Mouse (Mus musculus) forebrain, embryonic 16.5 days (tissue): ENCODE data around the gene Gng7. TPM values are rescaled to one million over a fixed set of nuclear protein-coding genes. Genes with fewer than 3 reads are reported as not detected.

ENCODE experiments used
- ATAC-seq: fragments of 200-750 bp; cut with Nextera tagmentation; 2 replicates; pipeline ENCODE4 v1.8.0; 2017; ENCODE audit warnings: mild to moderate bottlenecking, moderate library complexity
- H3K27ac ChIP-seq: fragments of 300-500 bp; sonication (generic); 2 replicates; pipeline ENCODE4 v1.5.1; 2014; ENCODE audit warnings: low read length, control low read depth
- H3K27me3 ChIP-seq: fragments of 300-500 bp; sonication (generic); replicated peaks from 2 replicates; pipeline ENCODE4 v1.6.1; 2014; ENCODE audit warnings: low read length; ENCODE audit not compliant: control insufficient read depth, insufficient read depth
- H3K36me3 ChIP-seq: fragments of 300-500 bp; sonication (generic); 2 replicates; pipeline ENCODE4 v1.6.1; 2014; ENCODE audit not compliant: control insufficient read depth, insufficient read depth
- H3K4me1 ChIP-seq: fragments of 300-500 bp; sonication (generic); replicated peaks from 2 replicates; pipeline ENCODE4 v1.6.1; 2014; ENCODE audit warnings: low read length; ENCODE audit not compliant: control insufficient read depth, insufficient read depth
- H3K4me2 ChIP-seq: fragments of 300-500 bp; sonication (generic); 2 replicates; pipeline ENCODE4 v1.6.1; 2014; ENCODE audit warnings: mild to moderate bottlenecking, low read length, control low read depth
- H3K4me3 ChIP-seq: fragments of 300-500 bp; sonication (generic); replicated peaks from 2 replicates; pipeline ENCODE4 v1.5.1; 2014; ENCODE audit warnings: mild to moderate bottlenecking, low read length, control low read depth
- H3K9ac ChIP-seq: fragments of 300-500 bp; sonication (generic); replicated peaks from 2 replicates; pipeline ENCODE4 v1.6.1; 2014; ENCODE audit warnings: low read depth, low read length, control low read depth
- H3K9me3 ChIP-seq: fragments of 300-500 bp; sonication (generic); 2 replicates; pipeline ENCODE4 v1.6.1; 2016; ENCODE audit warnings: low read length; ENCODE audit not compliant: control insufficient read depth
- WGBS: fragments of 180-500 bp; shearing (Covaris S2); extraction: QIAGEN DNeasy Blood & Tissue Kit; methylation state at CpG from one replicate; pipeline ENCODE4 v1.1.7; 2014; 5-methylcytosine and 5-hydroxymethylcytosine counted together
- polyA plus RNA-seq: library from polyadenylated mRNA; unstranded; fragments of >200 nt; fragmentation: Nextera tagmentation; extraction: Ambion mirVana; gene quantifications from 2 replicates; pipeline ENCODE4 v1.2.1, GENCODE M21; 2015

The Gng7 gene
- polyA plus RNA-seq, 1 experiment from 2014 or later, result 47.4 TPM

- no peak for ATAC-seq
- 81% methylated on average over 6 of the region's 6 CpGs for WGBS
- H3K27ac ChIP-seq, result no peak overlapping the region
Measured at GRCm38 (mm10) chr10:80956901-80957300, 57.8 kb downstream of the Gng7 start.

DNA sequence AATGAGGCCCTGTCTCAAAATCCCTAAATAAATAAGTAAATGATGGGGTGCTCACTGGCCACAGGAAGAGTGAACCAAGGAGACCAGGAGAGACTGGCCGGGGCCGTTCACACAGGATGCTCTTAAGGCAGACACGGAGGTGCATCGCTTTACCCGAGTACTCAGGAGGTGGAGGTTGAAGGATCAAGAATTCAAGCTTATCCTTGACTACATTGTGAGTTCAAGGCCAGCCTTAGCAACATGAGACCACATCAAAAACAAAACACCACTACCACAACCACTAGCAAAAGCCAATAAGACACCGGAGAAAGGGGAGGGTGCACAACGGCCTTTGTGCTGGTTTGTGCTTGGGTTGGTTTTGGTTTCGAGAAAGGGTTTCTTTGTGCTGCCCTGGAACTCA is 58.4 kb downstream of the Gng7 start:
- Histone ChIP-seq H3K9me3 (no peaks in the 10 kb centered on the region), H3K9ac (no peak overlapping the region), H3K4me3 (no peak overlapping the region), H3K4me1 (0 out of 2 replicates have a peak, but pooled peaks cover 3% of the 10 kb centered on the region), H3K27me3 (no peaks in the 10 kb centered on the region), H3K36me3 (no peaks in the 10 kb centered on the region), H3K27ac (no peak overlapping the region), H3K4me2 (no peak overlapping the region)
- ATAC-seq, result no peak
- 97% methylated on average over 8 of the region's 8 CpGs for WGBS

More at GRCm38 (mm10) chr10:80956901-80957300, 57.8 kb downstream of the Gng7 start:
- H3K36me3 ChIP-seq, result no peaks in the 10 kb centered on the region
- H3K4me2 ChIP-seq, result no peak overlapping the region
- H3K27me3 ChIP-seq, result no peaks in the 10 kb centered on the region
- no peaks in the 10 kb centered on the region for H3K9me3 ChIP-seq
- 0 out of 2 replicates have a peak, but pooled peaks cover 5% of the 10 kb centered on the region for H3K4me1 ChIP-seq
- no peak overlapping the region for H3K4me3 ChIP-seq
- no peak overlapping the region for H3K9ac ChIP-seq

DNA sequence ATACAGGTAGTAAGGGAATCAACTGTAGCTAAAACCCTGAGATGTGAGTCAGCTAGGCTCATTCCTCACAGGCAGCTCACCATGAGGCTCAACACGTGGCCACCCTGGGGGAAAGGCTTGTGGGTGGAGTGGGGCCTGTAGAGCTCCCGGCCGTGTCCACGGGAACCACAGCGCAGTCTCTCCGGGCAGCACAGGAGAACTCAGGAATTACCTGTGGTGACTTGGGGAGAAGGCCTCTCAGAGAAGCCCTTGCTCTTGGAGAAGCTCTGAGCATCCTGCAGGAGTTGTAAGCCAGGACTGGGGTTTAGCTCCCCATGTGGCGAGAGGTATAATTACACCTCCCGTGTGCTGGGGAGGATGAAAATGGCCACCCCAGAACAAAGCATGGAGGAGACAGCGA is 59.2 kb downstream of the Gng7 start:
- no peaks in the 10 kb centered on the region for H3K4me1 ChIP-seq
- no peak overlapping the region for H3K4me3 ChIP-seq
- H3K27ac ChIP-seq, result no peak overlapping the region
- no peaks in the 10 kb centered on the region for H3K36me3 ChIP-seq
- 20% methylated on average over 9 of the region's 9 CpGs for WGBS
- no peak overlapping the region for H3K9ac ChIP-seq
- no peak overlapping the region for H3K4me2 ChIP-seq
- no peaks in the 10 kb centered on the region for H3K9me3 ChIP-seq
- H3K27me3 ChIP-seq, result no peaks in the 10 kb centered on the region
- ATAC-seq, result peak; percentile 43; the same call in 1 of the 2 replicates

- Histone ChIP-seq H3K4me3 (no peak overlapping the region), H3K4me2 (no peak overlapping the region), H3K27me3 (no peaks in the 10 kb centered on the region), H3K27ac (no peak overlapping the region), H3K36me3 (no peaks in the 10 kb centered on the region), H3K4me1 (no peaks in the 10 kb centered on the region), H3K9ac (no peak overlapping the region), H3K9me3 (no peaks in the 10 kb centered on the region)
- no peak for ATAC-seq
- 60% methylated on average over 6 of the region's 6 CpGs for WGBS
Measured at GRCm38 (mm10) chr10:80954843-80955242, 59.9 kb downstream of the Gng7 start.

DNA sequence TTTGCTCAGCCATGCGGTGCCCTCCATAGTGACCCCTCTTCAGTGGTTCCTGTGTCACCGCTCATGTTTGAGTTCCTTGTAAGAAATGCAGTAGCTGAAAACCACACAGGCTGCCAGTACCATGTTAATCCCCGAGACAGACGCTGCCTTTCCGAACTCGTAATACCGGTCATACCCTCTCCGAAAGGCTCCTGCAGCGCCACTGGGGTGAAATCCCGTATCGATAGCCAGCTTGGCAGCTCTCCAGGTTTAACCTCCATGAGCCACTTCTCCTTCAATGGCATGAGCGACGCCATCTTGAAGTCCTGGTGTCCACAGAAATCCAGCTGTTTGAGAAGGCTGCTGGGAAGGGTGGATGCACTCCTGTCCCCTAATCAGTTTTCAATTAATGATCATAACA is 60.3 kb downstream of the Gng7 start:
- 66% methylated on average over 13 of the region's 13 CpGs for WGBS
- H3K27me3 ChIP-seq, result no peaks in the 10 kb centered on the region
- H3K27ac ChIP-seq, result no peak overlapping the region
- no peaks in the 10 kb centered on the region for H3K9me3 ChIP-seq
- no peak overlapping the region for H3K9ac ChIP-seq
- no peak overlapping the region for H3K4me3 ChIP-seq
- no peak for ATAC-seq
- no peaks in the 10 kb centered on the region for H3K4me1 ChIP-seq
- H3K36me3 ChIP-seq, result no peaks in the 10 kb centered on the region
- no peak overlapping the region for H3K4me2 ChIP-seq

- 74% methylated on average over 15 of the region's 15 CpGs for WGBS
- H3K4me3 ChIP-seq, result no peak overlapping the region
- H3K9me3 ChIP-seq, result no peaks in the 10 kb centered on the region
- H3K4me2 ChIP-seq, result no peak overlapping the region
- no peak overlapping the region for H3K27ac ChIP-seq
- H3K9ac ChIP-seq, result no peak overlapping the region
- H3K36me3 ChIP-seq, result no peaks in the 10 kb centered on the region
- no peaks in the 10 kb centered on the region for H3K4me1 ChIP-seq
- ATAC-seq, result no peak
- no peaks in the 10 kb centered on the region for H3K27me3 ChIP-seq
Measured at GRCm38 (mm10) chr10:80952449-80952848, 62.3 kb downstream of the Gng7 start.

DNA sequence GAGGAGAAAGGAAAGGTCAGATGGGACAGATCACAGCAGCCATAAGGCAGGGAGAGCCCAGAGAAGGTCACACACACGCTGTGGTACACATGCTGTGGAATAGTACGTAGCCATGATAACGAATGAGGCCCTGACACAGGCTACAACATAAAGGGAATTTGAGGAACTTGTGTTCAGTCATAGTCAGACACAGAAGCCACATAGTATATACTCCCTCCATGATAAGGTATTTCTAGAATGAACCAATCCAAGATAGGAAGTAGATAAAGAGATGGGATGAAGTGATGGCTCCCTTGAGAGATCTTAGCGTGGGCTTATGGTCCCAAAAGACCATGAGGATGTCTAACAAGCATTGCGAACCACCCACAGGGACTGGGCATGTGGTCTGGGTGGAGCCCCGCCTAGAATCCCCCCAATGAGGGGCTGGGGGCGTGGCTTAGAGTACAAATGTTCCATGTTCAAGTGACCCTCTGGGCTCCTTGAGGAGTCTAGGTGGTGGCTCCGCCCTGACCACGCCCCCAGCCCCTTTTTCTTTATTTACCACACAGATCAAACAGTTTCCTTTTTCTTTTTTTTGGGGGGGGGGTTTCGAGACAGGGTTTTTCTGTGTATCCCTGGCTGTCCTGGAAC is 62.9 kb downstream of the Gng7 start:
- Histone ChIP-seq H3K27ac (no peak overlapping the region), H3K9ac (no peak overlapping the region), H3K4me3 (no peak overlapping the region), H3K9me3 (no peaks in the 10 kb centered on the region), H3K27me3 (no peaks in the 10 kb centered on the region), H3K36me3 (no peaks in the 10 kb centered on the region), H3K4me1 (no peaks in the 10 kb centered on the region), H3K4me2 (no peak overlapping the region)
- WGBS, result 78% methylated on average over 10 of the region's 10 CpGs
- no peak for ATAC-seq

DNA sequence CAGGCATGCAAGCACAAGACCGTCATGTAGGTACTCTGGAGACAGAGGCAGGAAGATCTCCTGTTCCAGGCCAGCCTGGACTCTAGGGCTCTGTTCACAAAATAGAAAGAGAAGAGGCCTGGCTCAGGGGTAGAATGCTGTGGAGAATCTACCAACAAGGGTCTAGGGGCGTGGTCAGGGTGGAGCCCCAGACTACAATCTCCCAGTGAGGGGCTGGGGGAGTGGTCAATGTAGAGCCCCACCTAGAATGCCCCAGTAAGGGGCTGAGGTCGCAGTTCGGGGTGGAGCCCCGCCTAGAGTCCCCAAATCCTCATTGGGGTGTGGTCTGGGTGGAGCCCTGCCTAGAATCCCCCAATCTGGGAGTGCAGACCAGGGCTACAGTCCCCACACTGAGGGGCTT is 64.4 kb downstream of the Gng7 start:
- H3K4me2 ChIP-seq, result no peak overlapping the region
- ATAC-seq, result no peak
- no peaks in the 10 kb centered on the region for H3K4me1 ChIP-seq
- H3K27me3 ChIP-seq, result no peaks in the 10 kb centered on the region
- no peak overlapping the region for H3K9ac ChIP-seq
- H3K4me3 ChIP-seq, result no peak overlapping the region
- no peaks in the 10 kb centered on the region for H3K9me3 ChIP-seq
- WGBS, result 24% methylated on average over 5 of the region's 5 CpGs
- H3K27ac ChIP-seq, result no peak overlapping the region
- H3K36me3 ChIP-seq, result no peaks in the 10 kb centered on the region

DNA sequence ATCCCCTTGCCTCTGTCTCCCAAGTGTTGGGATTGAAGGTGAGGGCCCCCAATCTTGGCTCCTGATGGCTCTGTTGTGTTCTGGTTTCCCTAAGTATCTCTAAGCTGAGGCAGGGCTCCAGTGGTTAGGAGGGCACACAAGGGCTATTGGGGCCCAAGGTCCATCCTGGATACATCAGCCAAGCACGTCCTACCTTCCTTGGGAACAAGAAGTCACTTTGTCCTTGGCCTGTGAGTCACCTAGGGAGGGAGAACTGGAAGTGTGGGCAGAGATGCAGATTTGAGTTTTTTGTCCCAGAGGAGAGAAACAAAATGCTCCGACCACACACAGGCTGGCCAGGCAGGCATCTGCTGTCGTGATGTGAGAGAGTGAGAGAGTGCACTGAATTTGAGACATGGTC is 65.7 kb downstream of the Gng7 start:
- H3K4me2 ChIP-seq, result no peak overlapping the region
- no peak overlapping the region for H3K4me3 ChIP-seq
- H3K36me3 ChIP-seq, result no peaks in the 10 kb centered on the region
- no peaks in the 10 kb centered on the region for H3K9me3 ChIP-seq
- no peaks in the 10 kb centered on the region for H3K4me1 ChIP-seq
- no peaks in the 10 kb centered on the region for H3K27me3 ChIP-seq
- H3K9ac ChIP-seq, result no peak overlapping the region
- 68% methylated on average over 3 of the region's 3 CpGs for WGBS
- no peak overlapping the region for H3K27ac ChIP-seq
- ATAC-seq, result no peak

DNA sequence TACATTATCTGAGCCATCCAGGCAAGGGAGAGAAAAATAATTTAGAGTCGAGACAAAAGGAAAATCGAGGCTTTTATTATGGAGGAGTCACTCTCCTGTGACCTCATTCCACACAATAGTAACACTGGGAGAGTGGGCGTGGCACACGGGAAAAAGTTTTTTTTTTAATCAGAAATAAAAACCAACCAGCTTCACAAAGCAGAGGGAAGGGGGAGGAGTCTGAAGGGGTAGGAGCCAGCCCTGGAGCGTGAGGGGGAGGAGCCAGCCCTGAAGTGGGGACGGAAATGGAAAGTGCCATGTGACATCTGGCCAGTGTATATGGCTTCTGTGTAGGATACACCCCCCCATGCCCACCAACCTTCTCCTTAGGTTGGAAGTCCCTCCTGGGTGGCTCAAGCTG is 66.2 kb downstream of the Gng7 start:
- Histone ChIP-seq H3K4me2 (no peak overlapping the region), H3K27ac (no peak overlapping the region), H3K36me3 (no peaks in the 10 kb centered on the region), H3K4me3 (no peak overlapping the region), H3K9me3 (no peaks in the 10 kb centered on the region), H3K9ac (no peak overlapping the region), H3K4me1 (no peaks in the 10 kb centered on the region), H3K27me3 (no peaks in the 10 kb centered on the region)
- 26% methylated on average over 6 of the region's 6 CpGs for WGBS
- no peak for ATAC-seq
